Mouse (Mus musculus) layer of hippocampus, postnatal 36 days (tissue): Measurements from ENCODE around the gene Mtnr1b. TPM values are rescaled to one million over a fixed set of nuclear protein-coding genes. Genes with fewer than 3 reads are reported as not detected.
"Not testable (repeated sequence)": the region's sequence is repeated elsewhere in the genome, so short reads cannot be mapped to it uniquely, and the experiment has no call there.

Source experiments
- DNase-seq, 2 experiments: peaks; one replicate each; pipeline ENCODE4 v3.0.0; 2022
- total RNA-seq, 2 experiments: library from RNA; stranded (reverse); gene quantifications; 2 replicates each; pipeline ENCODE4 v1.2.3; 2021

Gene Mtnr1b
- not detected for total RNA-seq

- DNase-seq = no peak
Observed at GRCm38 (mm10) chr9:15874506-15875160, at the start of gene Mtnr1b. Gene Mtnr1b, minus strand, starts transcription at chr9:15874556.

GRCm38 (mm10) chr9:15920271-15920670, 45.9 kb upstream of the Mtnr1b start:
- no peak for DNase-seq

DNA sequence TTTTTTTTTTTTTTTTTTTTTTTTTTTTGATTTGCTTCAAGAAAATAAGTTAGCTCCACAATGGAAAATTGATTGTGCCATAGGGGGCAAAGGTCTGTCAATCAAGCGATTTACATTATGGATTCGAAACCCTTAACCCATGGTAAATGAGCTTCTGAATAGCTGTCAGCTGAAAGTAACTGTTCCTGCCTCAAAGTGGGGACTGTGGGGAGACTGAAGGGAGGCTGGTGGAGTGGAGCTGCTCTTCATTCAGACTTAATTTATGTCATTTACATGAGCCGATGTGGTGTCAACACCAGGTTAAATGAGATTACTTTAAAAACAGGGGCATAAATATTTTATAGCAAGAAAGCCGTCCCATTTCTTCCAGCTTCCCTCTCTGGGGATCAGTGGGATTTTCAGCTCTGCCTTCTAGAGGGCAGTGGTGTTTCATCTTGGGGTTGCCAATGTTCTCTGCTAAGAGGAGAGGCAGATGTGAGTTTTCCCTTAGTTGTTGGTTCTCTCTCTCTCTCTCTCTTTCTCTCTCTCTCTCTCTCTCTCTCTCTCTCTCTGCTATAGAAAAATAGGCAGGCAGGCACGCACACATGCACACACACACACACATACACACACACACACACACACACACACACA, 45.1 kb upstream of the Mtnr1b start:
- DNase-seq = no peak

DNA sequence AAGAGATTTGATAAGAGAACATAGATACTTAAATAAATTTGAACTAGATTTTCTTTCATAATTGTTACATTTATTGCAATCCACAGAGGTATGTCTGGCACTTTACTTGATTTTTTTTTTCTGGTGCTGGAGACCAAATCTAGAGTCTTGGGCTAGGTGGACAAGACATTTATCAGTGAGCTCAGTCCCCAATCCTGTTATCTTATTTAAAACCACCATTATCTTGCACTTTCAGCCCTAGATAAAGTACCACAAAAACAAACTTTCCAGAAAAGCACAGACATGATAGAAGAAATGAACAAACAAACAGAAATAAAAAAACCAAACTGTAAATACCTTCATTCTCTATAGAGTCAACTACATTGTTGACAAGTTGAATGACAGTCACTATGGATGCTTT, 42.2 kb upstream of the Mtnr1b start:
- DNase-seq = no peak

- DNase-seq = no peak
Observed at GRCm38 (mm10) chr9:15912735-15913134, 38.4 kb upstream of the Mtnr1b start.

DNA sequence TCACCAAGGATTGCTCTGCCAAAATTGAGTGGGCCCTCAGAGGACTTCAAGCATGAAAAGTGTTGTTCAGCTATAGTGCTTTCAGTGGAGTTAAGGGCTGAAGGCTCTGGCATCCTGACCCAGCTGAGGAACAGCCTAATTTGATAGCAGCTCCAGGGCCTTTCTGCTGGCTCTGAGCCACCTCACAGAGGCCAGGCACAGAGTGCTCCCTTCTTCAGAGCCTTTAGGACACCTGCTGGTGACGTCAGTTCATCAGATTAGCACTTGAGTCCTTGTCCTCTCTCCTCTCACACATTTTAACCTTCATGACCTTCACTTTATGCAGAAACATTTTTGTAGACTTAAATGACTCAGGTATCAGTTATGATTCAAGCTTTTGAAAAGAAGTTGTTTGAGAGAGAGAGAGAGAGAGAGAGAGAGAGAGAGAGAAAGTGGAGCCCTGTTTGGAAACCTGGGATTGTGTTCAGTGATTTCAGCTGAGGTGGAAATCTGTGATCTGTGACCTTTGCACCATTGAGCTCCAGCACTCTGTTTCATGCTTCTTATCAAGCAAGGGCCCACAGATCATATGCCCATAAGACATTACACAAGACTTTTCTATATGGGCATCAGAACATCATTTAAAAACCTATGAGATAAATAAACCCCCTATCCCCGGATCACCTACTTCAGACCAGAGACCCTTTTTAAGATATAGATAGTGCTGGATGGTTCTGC, 35.2 kb upstream of the Mtnr1b start:
- no peak for DNase-seq

DNA sequence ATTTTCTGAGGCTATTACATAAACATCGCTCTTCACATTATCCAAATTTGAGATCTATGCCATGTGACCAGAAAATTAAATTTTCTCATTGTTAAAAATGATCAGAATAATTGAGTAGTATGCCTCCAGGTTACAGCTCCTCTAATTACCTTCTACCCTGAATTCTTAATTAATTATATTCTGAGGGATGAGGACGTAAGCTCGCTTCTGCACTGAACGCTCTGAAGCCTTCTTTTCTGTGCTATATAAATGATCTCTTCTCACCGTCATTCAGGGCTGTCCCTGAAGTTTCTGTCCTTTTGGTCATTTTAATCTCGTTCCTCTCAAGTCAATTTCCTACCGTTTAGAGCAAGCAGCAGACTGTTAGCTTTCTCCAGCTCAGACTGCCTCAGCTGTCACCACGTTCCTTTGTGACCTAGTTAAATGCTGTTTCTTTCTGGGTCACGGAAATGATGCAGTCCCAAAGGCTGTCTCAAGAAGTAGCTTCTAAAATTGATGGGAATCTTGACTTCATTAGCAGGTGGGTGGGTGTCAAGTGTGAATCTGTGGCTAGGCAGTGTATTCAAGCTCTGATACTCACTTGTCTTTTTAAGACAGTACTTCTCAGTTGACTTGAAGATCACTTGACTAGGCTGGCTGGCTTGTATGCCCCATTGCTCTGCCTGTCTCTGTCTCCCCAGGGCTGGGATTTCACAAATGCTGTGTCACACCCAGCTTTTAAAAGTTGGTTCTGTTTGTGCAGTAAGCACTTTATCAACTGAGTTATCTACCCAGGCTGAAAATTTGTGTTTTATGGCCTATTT, 29.8 kb upstream of the Mtnr1b start:
- no peak for DNase-seq

DNA sequence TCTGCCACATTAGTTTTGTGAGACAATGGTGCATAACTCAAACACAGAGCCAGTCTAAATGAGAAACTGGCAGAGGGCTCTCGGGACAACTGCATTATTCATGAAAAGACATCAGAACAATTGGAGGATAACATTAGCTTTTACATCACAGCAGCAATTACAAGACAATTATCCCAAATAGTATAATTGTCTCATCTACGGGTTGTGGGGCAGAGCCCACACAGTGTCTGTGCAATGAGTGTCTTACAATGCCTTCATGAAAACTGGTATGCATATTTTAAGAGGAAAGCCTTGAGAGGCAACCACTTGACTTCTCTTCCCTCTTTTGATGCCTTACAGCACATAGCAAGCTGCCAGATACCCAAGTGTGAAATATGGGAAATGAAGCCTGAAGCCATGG, 23.8 kb upstream of the Mtnr1b start:
- DNase-seq = no peak

- DNase-seq = no peak
Observed at GRCm38 (mm10) chr9:15886756-15887155, 12.4 kb upstream of the Mtnr1b start.

DNA sequence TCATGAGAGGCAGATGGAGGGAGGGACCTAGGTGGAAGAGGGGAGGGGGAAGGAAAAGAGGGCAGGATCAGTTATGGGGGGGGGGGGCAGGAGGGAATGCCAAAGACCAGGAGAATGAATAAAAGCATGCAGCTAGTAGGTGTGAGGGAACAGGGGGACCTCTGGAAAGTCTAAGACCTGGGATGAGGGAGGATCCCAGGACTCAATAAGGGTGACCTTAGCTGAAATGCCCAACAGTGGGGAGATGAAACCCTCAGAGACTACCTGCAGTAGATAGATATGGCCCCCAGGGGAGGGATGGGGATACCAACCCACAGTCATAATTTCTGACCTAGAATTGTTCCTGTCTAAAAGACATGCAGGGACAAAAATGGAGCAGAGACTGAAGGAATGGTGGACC, 6.4 kb upstream of the Mtnr1b start:
- DNase-seq = no peak

DNA sequence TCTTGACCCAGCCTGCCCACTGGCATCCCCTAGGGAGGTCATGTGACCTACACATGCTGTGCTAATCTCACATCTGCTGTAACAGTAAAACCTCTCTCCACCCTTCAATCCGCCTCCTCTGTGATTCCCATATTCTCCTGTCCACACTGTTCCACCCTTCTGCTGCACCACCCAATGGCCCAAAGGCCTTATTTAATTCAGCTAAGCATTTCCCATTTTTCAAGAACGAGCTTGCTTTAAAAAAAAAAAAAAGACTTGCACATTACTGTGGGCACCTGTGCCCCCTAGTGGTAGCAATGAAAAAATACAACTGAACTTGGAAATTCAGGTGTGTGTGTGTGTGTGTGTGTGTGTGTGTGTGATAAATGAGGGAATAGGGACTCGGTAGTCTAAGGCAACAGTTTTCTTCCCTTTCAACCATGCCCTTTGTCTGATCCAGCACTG, 5.8 kb upstream of the Mtnr1b start:
- DNase-seq = no peak

DNA sequence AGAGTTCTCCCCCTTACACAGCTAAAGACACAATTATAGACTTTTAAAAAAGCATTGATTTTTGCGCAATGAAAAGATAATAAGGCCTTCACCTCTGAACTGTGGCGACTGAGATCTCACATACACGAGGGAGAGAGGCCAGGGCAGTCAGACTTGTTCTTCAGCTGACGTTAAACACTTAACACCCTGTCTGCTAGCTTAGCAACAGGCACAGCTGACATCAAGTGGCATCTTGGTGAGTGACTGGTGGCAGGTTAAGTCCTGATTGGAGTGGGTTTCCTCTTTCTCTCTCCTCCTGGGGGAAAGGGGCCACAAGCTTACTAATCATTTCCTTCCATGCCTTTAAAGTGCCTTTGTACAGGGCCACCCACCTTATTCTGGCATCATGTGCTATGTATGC, 4.3 kb downstream of the Mtnr1b start:
- DNase-seq = no peak

- DNase-seq = no peak
Observed at GRCm38 (mm10) chr9:15869456-15869855, 4.9 kb downstream of the Mtnr1b start.

DNA sequence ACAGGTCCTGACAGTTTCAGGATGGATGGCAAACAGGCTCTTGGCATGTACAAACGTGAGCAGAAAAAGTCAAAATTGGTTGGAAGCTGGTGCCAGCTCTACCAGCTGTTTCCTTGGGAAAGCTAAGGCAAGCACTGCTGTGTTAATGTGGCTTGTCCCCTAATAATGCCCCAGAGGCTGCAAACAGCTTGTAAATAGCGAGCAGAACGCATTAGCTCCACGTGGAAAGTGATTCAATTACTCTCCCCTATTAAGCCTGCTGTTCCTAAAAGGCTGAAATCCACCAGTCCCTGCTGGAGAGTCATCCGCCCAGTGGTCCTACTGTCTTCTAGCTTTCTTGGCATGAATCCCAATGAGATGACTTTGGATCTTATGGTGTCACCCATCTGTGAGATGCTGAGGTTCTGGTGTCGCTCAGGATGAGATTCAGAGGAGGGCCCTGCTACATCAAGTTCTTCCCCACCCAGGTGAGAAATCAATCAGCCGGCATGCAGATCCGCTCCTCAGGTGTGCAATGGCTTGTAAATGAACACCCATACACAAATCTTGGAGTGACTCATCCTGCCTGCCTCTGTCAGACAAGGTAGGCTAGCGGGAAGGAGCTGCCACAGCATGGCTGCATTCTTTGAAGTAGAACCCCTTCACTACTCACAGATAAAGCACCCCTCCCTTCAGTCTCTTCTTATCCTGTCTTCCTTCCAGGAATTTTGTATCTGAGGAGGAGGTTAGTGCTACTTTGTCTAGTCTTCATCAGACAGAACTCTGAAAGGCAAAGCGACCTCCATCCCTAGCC, 7.9 kb downstream of the Mtnr1b start:
- no peak for DNase-seq

- no peak for DNase-seq
Observed at GRCm38 (mm10) chr9:15861402-15861801, 13.0 kb downstream of the Mtnr1b start.

GRCm38 (mm10) chr9:15850749-15851148, 23.6 kb downstream of the Mtnr1b start:
- DNase-seq = no peak

DNA sequence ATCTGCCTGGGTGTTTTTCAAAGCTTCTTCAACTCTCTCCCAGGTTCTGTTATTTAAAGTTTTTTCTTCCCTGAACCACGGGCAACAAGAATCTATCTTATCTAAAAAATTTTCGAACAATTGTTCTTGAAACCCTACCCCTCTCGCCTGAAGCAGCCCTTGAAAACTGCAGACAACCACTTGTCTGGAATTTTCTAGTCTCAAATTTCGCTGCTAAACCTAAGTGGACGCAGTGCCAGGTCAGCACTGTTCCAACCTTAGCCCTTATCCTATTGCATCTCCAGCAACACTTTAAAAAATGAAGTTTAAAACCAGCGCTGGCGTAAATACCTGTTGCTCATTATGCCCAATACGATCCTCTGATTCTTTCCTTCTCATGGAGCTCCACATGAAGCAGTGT, 29.0 kb downstream of the Mtnr1b start:
- no peak for DNase-seq

DNA sequence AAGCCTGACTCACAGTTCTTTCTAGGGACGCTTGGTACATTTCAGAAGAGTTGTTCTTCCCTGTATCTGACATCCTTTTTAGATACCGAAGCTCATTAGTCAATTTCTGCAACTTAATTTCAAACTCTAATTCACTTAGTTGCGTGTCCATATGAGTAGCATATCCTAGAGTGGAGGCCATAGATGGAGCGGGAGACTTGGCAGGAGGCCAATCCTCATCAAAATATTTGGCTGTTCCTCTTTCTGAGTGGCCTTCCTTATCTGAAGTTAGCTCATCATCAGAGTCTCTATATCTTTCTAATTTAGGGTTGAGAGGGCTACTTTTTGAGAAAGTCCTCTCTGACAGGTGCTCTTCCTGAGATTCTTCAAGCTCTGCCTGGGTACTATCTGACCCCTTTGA, 29.4 kb downstream of the Mtnr1b start:
- not testable (repeated sequence) for DNase-seq

GRCm38 (mm10) chr9:15813002-15813911, 61.1 kb downstream of the Mtnr1b start:
- DNase-seq = peak; percentile 5 to 29

DNA sequence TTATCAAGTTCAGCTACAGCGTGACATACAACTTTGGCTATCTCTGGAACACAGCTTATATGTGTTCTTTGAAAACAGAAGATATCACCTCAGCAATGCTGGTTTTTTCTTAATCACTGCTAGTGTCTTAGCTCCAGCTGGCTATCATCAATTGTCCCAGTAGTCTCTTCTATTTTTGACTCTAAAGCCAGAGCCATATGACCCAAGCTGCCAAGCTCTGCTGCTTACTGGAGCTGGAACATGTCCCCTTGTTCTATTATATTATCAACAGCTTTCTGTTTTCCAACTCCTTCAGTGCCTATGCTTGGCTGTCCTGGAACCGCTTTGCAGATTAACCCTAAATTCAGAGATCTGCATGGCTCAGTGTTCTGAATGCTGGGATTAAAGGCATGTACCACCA, 70.1 kb downstream of the Mtnr1b start:
- DNase-seq = no peak
